Mouse (Mus musculus) gastrocnemius, adult 8-10 months (tissue): ENCODE data around the gene Olfr165. TPM values are rescaled to one million over a fixed set of nuclear protein-coding genes. Genes with fewer than 3 reads are reported as not detected.
"Not testable (repeated sequence)": the region's sequence is repeated elsewhere in the genome, so short reads cannot be mapped to it uniquely, and the experiment has no call there.

Experiments
- DNase-seq, 2 experiments: peaks; one replicate each; pipeline ENCODE4 v3.0.0; 2022; ENCODE audit warnings: low spot score in 2 of 2
- total RNA-seq, 4 experiments: library from RNA; stranded (reverse); gene quantifications; 2 replicates each; pipeline ENCODE4 v1.2.4; 2022

Gene Olfr165
- total RNA-seq = not detected

DNA sequence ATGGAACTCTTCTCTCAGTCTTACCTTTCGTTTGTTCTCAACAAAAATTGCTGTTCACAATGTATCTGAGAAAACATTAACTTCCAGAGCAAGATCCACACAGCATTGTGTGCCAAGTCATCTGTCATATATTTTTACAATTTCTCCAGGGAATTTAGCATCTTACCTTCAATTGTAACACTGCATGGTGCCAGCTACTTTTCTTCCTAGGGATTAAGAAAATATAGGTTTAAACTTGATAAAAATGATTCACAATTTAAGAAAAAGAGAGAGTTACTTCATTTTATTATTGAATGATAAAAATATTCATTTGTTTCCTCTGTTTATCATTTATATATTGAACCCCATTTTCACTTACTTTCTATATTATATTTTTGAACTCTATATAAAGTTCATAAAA lies at the start of gene Olfr165:
Olfr165 (minus strand) TSS at position 101 of the 400 bp plus-strand sequence.
- DNase-seq = no peak

DNA sequence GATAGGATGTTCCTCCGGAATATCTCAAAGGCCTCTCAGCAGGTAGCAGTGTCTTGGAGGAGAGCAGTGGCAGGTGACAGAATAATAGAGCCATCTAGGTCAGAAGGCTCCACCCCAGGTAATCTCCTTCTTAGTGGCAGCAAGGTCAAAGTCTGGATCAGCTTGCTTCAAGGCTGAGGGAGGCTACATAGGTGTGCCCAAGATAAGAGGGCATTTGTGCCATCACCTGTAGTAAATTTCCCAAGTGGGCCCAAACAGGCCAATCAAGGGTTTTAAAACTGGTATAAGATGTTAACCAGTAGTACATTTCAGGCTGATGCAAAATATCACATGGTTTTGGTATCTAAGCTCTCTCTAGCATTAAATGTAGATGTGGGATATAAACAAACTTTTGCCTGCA lies 41.4 kb upstream of the Olfr165 start:
- no peak for DNase-seq

DNA sequence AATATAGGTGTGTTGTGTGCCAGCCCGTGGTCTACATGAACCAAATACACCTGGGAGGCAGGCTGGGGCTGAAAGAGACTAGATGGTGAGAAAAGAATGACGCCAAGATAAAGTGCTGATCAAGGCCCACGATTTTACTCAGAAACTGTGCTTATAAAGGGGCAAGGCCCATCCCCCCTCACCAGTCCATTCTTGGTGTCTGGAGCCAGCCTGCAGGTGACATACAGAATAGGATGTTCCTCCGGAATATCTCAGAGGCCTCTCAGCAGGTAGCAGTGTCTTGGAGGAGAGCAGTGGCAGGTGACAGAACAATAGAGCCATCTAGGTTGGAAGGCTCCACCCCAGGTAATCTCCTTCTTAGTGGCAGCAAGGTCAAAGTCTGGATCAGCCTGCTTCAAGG lies 35.8 kb upstream of the Olfr165 start:
- DNase-seq = not testable (repeated sequence)

DNA sequence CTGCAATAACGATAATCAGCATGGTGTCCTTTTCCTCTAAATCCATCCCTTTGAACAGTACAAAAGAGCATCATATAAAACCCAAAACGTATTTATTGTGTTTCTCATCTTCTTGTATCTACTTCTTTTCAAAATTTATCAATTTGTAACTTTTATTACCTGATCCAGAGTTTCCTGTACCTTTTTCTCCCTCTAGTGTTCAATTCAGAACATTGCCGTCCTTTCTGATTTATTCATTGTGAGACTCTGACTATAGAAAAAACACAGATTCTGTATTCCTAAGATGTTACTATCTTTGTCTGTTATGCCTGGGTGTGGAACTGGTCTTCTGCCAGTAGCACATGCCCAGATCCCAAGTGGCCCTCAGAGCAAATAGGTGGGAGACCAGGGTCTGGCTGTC lies 35.0 kb downstream of the Olfr165 start:
- DNase-seq = no peak

Other genes with a start within 250 kb of the Olfr165 start
- gene Olfr164, start 109.1 kb downstream of the Olfr165 start, total RNA-seq = not detected
- gene Olfr166, start 60.6 kb upstream of the Olfr165 start, total RNA-seq = not detected
- gene Olfr167, start 99.1 kb upstream of the Olfr165 start, total RNA-seq = not detected
- not detected for gene Olfr168, start 112.4 kb upstream of the Olfr165 start, total RNA-seq
- not detected for gene Olfr169, start 148.7 kb upstream of the Olfr165 start, total RNA-seq
- not detected for gene Olfr170, start 188.7 kb upstream of the Olfr165 start, total RNA-seq
- not detected for gene Olfr171, start 206.8 kb upstream of the Olfr165 start, total RNA-seq